Mouse (Mus musculus): ENCODE data around the gene Zfp263. TPM values are rescaled to one million over a fixed set of nuclear protein-coding genes. Genes with fewer than 3 reads are reported as not detected.

Zfp263 gene
- total RNA-seq (2014; rRNA removed; ENCODE audit: low replicate concordance) (11.1 and 12.6 TPM in 2 replicates), polyA plus RNA-seq (2015; fragmentation: Nextera tagmentation; extraction: Ambion mirVana) (15.8 and 17.1 TPM in 2 replicates)

- WGBS, result under 1% methylated on average over 42 of the region's 42 CpGs
- peak; percentile 6; the same call in 1 of the 2 replicates for TF ChIP-seq CTCF (IDR thresholded peaks at IDR 0.05; ENCODE audit: low read depth)
- no peak for TF ChIP-seq EP300 (IDR thresholded peaks at IDR 0.05; ENCODE audit: low read depth)
- Histone ChIP-seq H3K4me1 (ENCODE audit: control insufficient read depth, insufficient read depth) (peaks cover 21% of the 10 kb centered on the region), H3K27me3 (ENCODE audit: control insufficient read depth, insufficient read depth, low read length) (no peaks in the 10 kb centered on the region), H3K9me3 (replicated peaks; ENCODE audit: control insufficient read depth, low read length) (peaks cover 2% of the 10 kb centered on the region), H3K4me3 (ENCODE audit: low read depth, low read length) (peak within 1 kb of the TSS; percentile 66), H3K27ac (ENCODE audit: low read depth) (peak within 1 kb of the TSS; percentile 90), H3K9ac (replicated peaks; ENCODE audit: low read depth, low read length) (peak within 1 kb of the TSS; percentile 89), H3K4me2 (ENCODE audit: low read depth, low read length) (peak within 1 kb of the TSS; percentile 93), H3K36me3 (replicated peaks; ENCODE audit: control insufficient read depth, insufficient read depth, low read length) (peaks cover 25% of the 10 kb centered on the region)
- DNase-seq (ENCODE audit: low spot score), result peak; percentile 99
- peak; percentile 98 for ATAC-seq (ENCODE audit: insufficient read depth, low read depth)
These were observed at the start of gene Zfp263 for GRCm38 (mm10) chr16:3743503-3744185. Gene Zfp263, plus strand, starts transcription at chr16:3744093.

GRCm38 (mm10) chr16:3699281-3699680, 44.6 kb upstream of the Zfp263 start:
- Histone ChIP-seq H3K36me3 (replicated peaks; ENCODE audit: control insufficient read depth, insufficient read depth, low read length) (no peaks in the 10 kb centered on the region), H3K4me1 (ENCODE audit: control insufficient read depth, insufficient read depth) (no peaks in the 10 kb centered on the region), H3K4me3 (ENCODE audit: low read depth, low read length) (no peak overlapping the region), H3K27ac (ENCODE audit: low read depth) (no peak overlapping the region), H3K27me3 (ENCODE audit: control insufficient read depth, insufficient read depth, low read length) (no peaks in the 10 kb centered on the region), H3K9ac (replicated peaks; ENCODE audit: low read depth, low read length) (no peak overlapping the region), H3K9me3 (replicated peaks; ENCODE audit: control insufficient read depth, low read length) (no peaks in the 10 kb centered on the region), H3K4me2 (ENCODE audit: low read depth, low read length) (no peak overlapping the region)
- no peak for TF ChIP-seq CTCF (IDR thresholded peaks at IDR 0.05; ENCODE audit: low read depth)
- TF ChIP-seq EP300 (IDR thresholded peaks at IDR 0.05; ENCODE audit: low read depth), result no peak
- no peak for ATAC-seq (ENCODE audit: insufficient read depth, low read depth)
- no peak for DNase-seq (ENCODE audit: low spot score)
- 64% methylated on average over 8 of the region's 8 CpGs for WGBS

- H3K4me3 ChIP-seq (ENCODE audit: low read depth, low read length), result no peak overlapping the region
- no peak overlapping the region for H3K9ac ChIP-seq (replicated peaks; ENCODE audit: low read depth, low read length)
- DNase-seq (ENCODE audit: low spot score) (no peak), ATAC-seq (ENCODE audit: insufficient read depth, low read depth) (no peak)
- WGBS, result 65% methylated on average over 1 of the region's 1 CpGs
- H3K4me1 ChIP-seq (ENCODE audit: control insufficient read depth, insufficient read depth), result no peaks in the 10 kb centered on the region
- H3K4me2 ChIP-seq (ENCODE audit: low read depth, low read length), result no peak overlapping the region
- no peaks in the 10 kb centered on the region for H3K36me3 ChIP-seq (replicated peaks; ENCODE audit: control insufficient read depth, insufficient read depth, low read length)
- no peaks in the 10 kb centered on the region for H3K9me3 ChIP-seq (replicated peaks; ENCODE audit: control insufficient read depth, low read length)
- no peak for TF ChIP-seq EP300 (IDR thresholded peaks at IDR 0.05; ENCODE audit: low read depth)
- TF ChIP-seq CTCF (IDR thresholded peaks at IDR 0.05; ENCODE audit: low read depth), result no peak
- no peak overlapping the region for H3K27ac ChIP-seq (ENCODE audit: low read depth)
- H3K27me3 ChIP-seq (ENCODE audit: control insufficient read depth, insufficient read depth, low read length), result no peaks in the 10 kb centered on the region
These were observed 43.0 kb upstream of the Zfp263 start for GRCm38 (mm10) chr16:3700893-3701292.

- DNase-seq (ENCODE audit: low spot score) (no peak), ATAC-seq (ENCODE audit: insufficient read depth, low read depth) (no peak)
- Histone ChIP-seq H3K4me2 (ENCODE audit: low read depth, low read length) (no peak overlapping the region), H3K27me3 (ENCODE audit: control insufficient read depth, insufficient read depth, low read length) (no peaks in the 10 kb centered on the region), H3K36me3 (replicated peaks; ENCODE audit: control insufficient read depth, insufficient read depth, low read length) (no peaks in the 10 kb centered on the region), H3K9ac (replicated peaks; ENCODE audit: low read depth, low read length) (no peak overlapping the region), H3K9me3 (replicated peaks; ENCODE audit: control insufficient read depth, low read length) (0 out of 2 replicates have a peak, but pooled peaks cover 3% of the 10 kb centered on the region), H3K4me3 (ENCODE audit: low read depth, low read length) (no peak overlapping the region), H3K27ac (ENCODE audit: low read depth) (no peak overlapping the region), H3K4me1 (ENCODE audit: control insufficient read depth, insufficient read depth) (no peaks in the 10 kb centered on the region)
- WGBS, result 78% methylated on average over 6 of the region's 6 CpGs
- TF ChIP-seq CTCF (IDR thresholded peaks at IDR 0.05; ENCODE audit: low read depth), result no peak
- TF ChIP-seq EP300 (IDR thresholded peaks at IDR 0.05; ENCODE audit: low read depth), result no peak
These were observed 37.2 kb upstream of the Zfp263 start for GRCm38 (mm10) chr16:3706680-3707079.

- H3K36me3 ChIP-seq (replicated peaks; ENCODE audit: control insufficient read depth, insufficient read depth, low read length), result no peaks in the 10 kb centered on the region
- no peaks in the 10 kb centered on the region for H3K4me1 ChIP-seq (ENCODE audit: control insufficient read depth, insufficient read depth)
- no peak for DNase-seq (ENCODE audit: low spot score)
- H3K9me3 ChIP-seq (replicated peaks; ENCODE audit: control insufficient read depth, low read length), result 0 out of 2 replicates have a peak, but pooled peaks cover 3% of the 10 kb centered on the region
- no peak overlapping the region for H3K4me2 ChIP-seq (ENCODE audit: low read depth, low read length)
- no peak overlapping the region for H3K27ac ChIP-seq (ENCODE audit: low read depth)
- TF ChIP-seq EP300 (IDR thresholded peaks at IDR 0.05; ENCODE audit: low read depth) (no peak), CTCF (IDR thresholded peaks at IDR 0.05; ENCODE audit: low read depth) (no peak)
- no peak overlapping the region for H3K9ac ChIP-seq (replicated peaks; ENCODE audit: low read depth, low read length)
- no peak overlapping the region for H3K4me3 ChIP-seq (ENCODE audit: low read depth, low read length)
- 80% methylated on average over 2 of the region's 2 CpGs for WGBS
- no peak for ATAC-seq (ENCODE audit: insufficient read depth, low read depth)
- no peaks in the 10 kb centered on the region for H3K27me3 ChIP-seq (ENCODE audit: control insufficient read depth, insufficient read depth, low read length)
These were observed 29.2 kb upstream of the Zfp263 start for GRCm38 (mm10) chr16:3714731-3715130.

Data from heart, postnatal 0 days (tissue).